Mouse (Mus musculus) heart, postnatal 36 days (tissue): ENCODE measurements around the gene Ptafr. TPM values are rescaled to one million over a fixed set of nuclear protein-coding genes. Genes with fewer than 3 reads are reported as not detected.

Experiments
- DNase-seq, 2 experiments: peaks; one replicate each; pipeline ENCODE4 v3.0.0; 2021 to 2022
- intact Hi-C: fragments of 180-260 bp; cut with DNase I; formaldehyde crosslinking; loops from one replicate; pipeline ENCODE4 v1.15.1; 2025
- total RNA-seq, 2 experiments: library from RNA; stranded (reverse); gene quantifications; 2 replicates each; pipeline ENCODE4 v1.2.3; 2021

Gene Ptafr
- total RNA-seq, 2 experiments from 2014 or later: 1.8 to 3.2 TPM

GRCm38 (mm10) chr4:132608147-132608546 lies 44.3 kb downstream of the Ptafr start:
- intact Hi-C loops: no loop called here
- no peak for DNase-seq

DNA sequence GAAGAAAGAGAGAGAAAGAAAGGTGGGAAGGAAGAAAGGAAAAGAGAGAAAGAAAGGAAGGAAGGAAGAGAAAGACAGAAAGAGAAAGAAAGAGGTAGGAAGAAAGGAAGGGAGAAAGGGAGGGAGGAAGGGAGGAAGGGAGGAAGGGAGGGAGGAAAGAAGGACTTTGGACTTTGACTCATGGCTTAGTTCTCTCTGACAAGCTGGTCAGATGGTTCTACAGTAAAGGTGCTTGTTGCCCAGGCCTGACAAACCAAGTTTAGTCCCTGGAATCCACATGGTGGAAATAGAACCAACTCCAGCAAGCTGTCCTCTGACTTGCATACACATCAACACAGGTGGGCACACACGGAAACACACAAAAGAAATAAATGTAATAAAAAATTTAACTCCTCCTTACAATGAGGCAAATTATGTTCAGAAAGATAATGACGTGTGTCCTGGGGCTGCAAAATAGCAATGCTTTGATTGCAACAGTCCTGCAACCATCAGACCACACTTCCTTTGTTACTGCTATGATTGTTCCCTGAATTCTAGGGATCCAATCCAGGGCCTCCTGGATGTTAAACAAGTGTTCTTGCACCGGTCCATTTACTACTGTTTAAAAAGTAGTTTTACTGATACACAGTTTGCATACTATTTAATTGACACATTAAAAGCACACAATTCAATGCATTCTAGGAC lies 46.6 kb downstream of the Ptafr start:
- intact Hi-C loops: no loop called here
- no peak for DNase-seq

DNA sequence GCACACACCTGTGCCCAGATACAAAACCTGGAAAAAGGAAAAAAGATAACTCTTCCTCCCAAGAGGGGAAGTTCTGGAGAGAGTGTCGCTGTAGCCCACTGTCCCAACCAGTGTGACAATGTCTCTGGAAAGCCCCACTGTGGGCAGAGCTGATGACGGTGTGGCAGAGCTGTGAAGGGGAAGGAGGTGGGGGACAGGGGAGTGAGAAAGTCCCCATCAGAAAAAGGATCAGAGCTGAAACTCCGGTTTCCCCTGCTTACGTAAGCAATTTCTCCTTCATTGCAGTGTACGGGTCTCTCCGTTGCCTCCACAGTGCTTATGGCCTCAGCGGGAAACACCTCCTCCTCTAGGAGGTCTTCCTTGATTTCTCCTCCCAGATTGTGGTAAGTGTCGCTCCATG lies 47.5 kb downstream of the Ptafr start:
- DNase-seq: no peak
- intact Hi-C loops: no loop called here

GRCm38 (mm10) chr4:132617873-132618272 lies 54.0 kb downstream of the Ptafr start:
- no peak for DNase-seq
- intact Hi-C loops: no loop called here

DNA sequence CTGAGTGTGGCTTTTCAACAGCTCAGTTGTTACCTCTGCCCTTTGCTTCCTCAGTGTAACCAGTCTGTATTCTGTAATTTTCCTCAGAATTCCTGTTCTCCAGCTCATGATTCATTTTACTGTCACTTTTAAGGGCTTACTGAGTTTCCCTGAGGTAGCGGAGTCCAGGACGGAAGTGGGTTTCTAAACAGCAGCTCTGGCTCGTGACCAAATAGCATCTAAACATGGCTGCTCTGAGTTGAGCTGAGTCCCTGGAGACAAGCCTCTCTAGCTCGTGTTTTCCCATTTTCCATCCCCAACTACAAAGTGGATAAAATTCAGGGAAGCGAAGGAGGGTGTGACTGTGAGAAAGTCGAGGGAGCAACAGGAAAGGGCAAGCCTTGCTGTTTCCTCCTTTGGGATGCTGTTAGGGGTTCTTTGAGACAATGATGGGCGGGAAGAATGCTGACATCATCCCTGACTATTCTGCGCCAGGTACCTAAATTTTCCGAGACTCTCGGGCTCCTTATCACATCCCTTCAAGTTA lies 55.0 kb downstream of the Ptafr start:
- peak in 1 of 2 experiments; percentile 25 for DNase-seq
- intact Hi-C loops: no loop called here

- intact Hi-C loops: no loop called here
- DNase-seq: no peak
Observed at GRCm38 (mm10) chr4:132620134-132620533, 56.3 kb downstream of the Ptafr start.

- DNase-seq: no peak
- intact Hi-C loops: no loop called here
Observed at GRCm38 (mm10) chr4:132621287-132622068, 57.6 kb downstream of the Ptafr start.

GRCm38 (mm10) chr4:132624034-132624657 lies 60.3 kb downstream of the Ptafr start:
- DNase-seq: no peak
- intact Hi-C loops: no loop called here

- intact Hi-C loops: no loop called here
- DNase-seq: peak in 1 of 2 experiments; percentile 45
Observed at GRCm38 (mm10) chr4:132628830-132629229, 65.0 kb downstream of the Ptafr start.

Other genes with a start within 250 kb of the Ptafr start
- 10 to 100 TPM; 25.0 to 28.8 TPM for gene Trnau1ap, start 234.5 kb upstream of the Ptafr start, total RNA-seq
- gene Rcc1, start 210.5 kb upstream of the Ptafr start, total RNA-seq: 1 to 10 TPM; 6.4 to 7.2 TPM
- 10 to 100 TPM; 23.4 to 27.1 TPM for gene Phactr4, start 141.6 kb upstream of the Ptafr start, total RNA-seq
- 1 to 10 TPM; 3.4 to 4.3 TPM for gene Med18, start 100.1 kb upstream of the Ptafr start, total RNA-seq
- gene Sesn2, start 53.6 kb upstream of the Ptafr start, total RNA-seq: 1 to 10 TPM; 3.3 to 4.1 TPM
- 100 to 1,000 TPM; 311 to 330 TPM for gene Atpif1, start 30.4 kb upstream of the Ptafr start, total RNA-seq
- 10 to 100 TPM; 50.9 to 63.2 TPM for gene Dnajc8, start 28.5 kb upstream of the Ptafr start, total RNA-seq
- 10 to 100 TPM; 28.2 to 35.0 TPM for gene Eya3, start 74.9 kb downstream of the Ptafr start, total RNA-seq
- gene Xkr8, start 168.5 kb downstream of the Ptafr start, total RNA-seq: 1 to 10 TPM; 1.7 to 1.9 TPM
- gene Smpdl3b, start 193.2 kb downstream of the Ptafr start, total RNA-seq: under 1 TPM; 0.61 to 0.89 TPM
- 10 to 100 TPM; 11.6 to 15.0 TPM for gene Rpa2, start 204.3 kb downstream of the Ptafr start, total RNA-seq
- 1 to 10 TPM; 2.2 to 2.9 TPM for gene Themis2, start 232.3 kb downstream of the Ptafr start, total RNA-seq